Mouse (Mus musculus): ENCODE results near the gene Antxr1. TPM values are rescaled to one million over a fixed set of nuclear protein-coding genes. Genes with fewer than 3 reads are reported as not detected.

The Antxr1 gene
- polyA plus RNA-seq, 1 experiment: 35.3 TPM

- Histone ChIP-seq H3K4me1 (ENCODE audit: control insufficient read depth, insufficient read depth, low read length) (no peaks in the 10 kb centered on the region; the same call in 1 of the 2 replicates), H3K4me3 (replicated peaks; ENCODE audit: extremely low read depth, low read depth, low read length) (no peak overlapping the region)
- no peak for DNase-seq
- WGBS: 59% methylated on average over 12 of the region's 12 CpGs
- no peak for TF ChIP-seq CTCF (IDR thresholded peaks at IDR 0.05; ENCODE audit: insufficient read depth, low read length)
- TF ChIP-seq POLR2A (IDR thresholded peaks at IDR 0.05; ENCODE audit: borderline replicate concordance, extremely low read depth, low read depth, low read length): no peak
Measured at GRCm38 (mm10) chr6:87139796-87140553, 195.6 kb downstream of the Antxr1 start.

GRCm38 (mm10) chr6:87138479-87138878 lies 197.1 kb downstream of the Antxr1 start:
- no peak for DNase-seq
- WGBS: 70% methylated on average over 5 of the region's 5 CpGs
- Histone ChIP-seq H3K4me3 (replicated peaks; ENCODE audit: extremely low read depth, low read depth, low read length) (no peak overlapping the region), H3K4me1 (ENCODE audit: control insufficient read depth, insufficient read depth, low read length) (no peaks in the 10 kb centered on the region; the same call in 1 of the 2 replicates)
- no peak for TF ChIP-seq CTCF (IDR thresholded peaks at IDR 0.05; ENCODE audit: insufficient read depth, low read length)
- TF ChIP-seq POLR2A (IDR thresholded peaks at IDR 0.05; ENCODE audit: borderline replicate concordance, extremely low read depth, low read depth, low read length): no peak

GRCm38 (mm10) chr6:87133966-87134546 lies 201.6 kb downstream of the Antxr1 start:
- WGBS: 84% methylated on average over 12 of the region's 12 CpGs
- H3K4me3 ChIP-seq (replicated peaks; ENCODE audit: extremely low read depth, low read depth, low read length): no peak overlapping the region
- DNase-seq: no peak
- no peak for TF ChIP-seq POLR2A (IDR thresholded peaks at IDR 0.05; ENCODE audit: borderline replicate concordance, extremely low read depth, low read depth, low read length)
- TF ChIP-seq CTCF (IDR thresholded peaks at IDR 0.05; ENCODE audit: insufficient read depth, low read length): no peak
- H3K4me1 ChIP-seq (ENCODE audit: control insufficient read depth, insufficient read depth, low read length): peaks cover 2% of the 10 kb centered on the region; the same call in 1 of the 2 replicates

- no peak for DNase-seq
- WGBS: 64% methylated on average over 3 of the region's 3 CpGs
- no peak overlapping the region for H3K4me3 ChIP-seq (replicated peaks; ENCODE audit: extremely low read depth, low read depth, low read length)
- peaks cover 2% of the 10 kb centered on the region; the same call in 1 of the 2 replicates for H3K4me1 ChIP-seq (ENCODE audit: control insufficient read depth, insufficient read depth, low read length)
- TF ChIP-seq CTCF (IDR thresholded peaks at IDR 0.05; ENCODE audit: insufficient read depth, low read length) (no peak), POLR2A (IDR thresholded peaks at IDR 0.05; ENCODE audit: borderline replicate concordance, extremely low read depth, low read depth, low read length) (no peak)
Measured at GRCm38 (mm10) chr6:87133520-87133919, 202.1 kb downstream of the Antxr1 start.

GRCm38 (mm10) chr6:87131078-87131477 lies 204.5 kb downstream of the Antxr1 start:
- DNase-seq: no peak
- no peak overlapping the region for H3K4me3 ChIP-seq (replicated peaks; ENCODE audit: extremely low read depth, low read depth, low read length)
- H3K4me1 ChIP-seq (ENCODE audit: control insufficient read depth, insufficient read depth, low read length): peaks cover 12% of the 10 kb centered on the region
- no peak for TF ChIP-seq POLR2A (IDR thresholded peaks at IDR 0.05; ENCODE audit: borderline replicate concordance, extremely low read depth, low read depth, low read length)
- TF ChIP-seq CTCF (IDR thresholded peaks at IDR 0.05; ENCODE audit: insufficient read depth, low read length): no peak
- 74% methylated on average over 1 of the region's 1 CpGs for WGBS

GRCm38 (mm10) chr6:87130628-87131027 lies 205.0 kb downstream of the Antxr1 start:
- DNase-seq: no peak
- 90% methylated on average over 7 of the region's 7 CpGs for WGBS
- Histone ChIP-seq H3K4me3 (replicated peaks; ENCODE audit: extremely low read depth, low read depth, low read length) (no peak overlapping the region), H3K4me1 (ENCODE audit: control insufficient read depth, insufficient read depth, low read length) (peaks cover 12% of the 10 kb centered on the region)
- no peak for TF ChIP-seq CTCF (IDR thresholded peaks at IDR 0.05; ENCODE audit: insufficient read depth, low read length)
- TF ChIP-seq POLR2A (IDR thresholded peaks at IDR 0.05; ENCODE audit: borderline replicate concordance, extremely low read depth, low read depth, low read length): no peak

GRCm38 (mm10) chr6:87129861-87130260 lies 205.8 kb downstream of the Antxr1 start:
- no peak for DNase-seq
- TF ChIP-seq CTCF (IDR thresholded peaks at IDR 0.05; ENCODE audit: insufficient read depth, low read length) (no peak), POLR2A (IDR thresholded peaks at IDR 0.05; ENCODE audit: borderline replicate concordance, extremely low read depth, low read depth, low read length) (no peak)
- H3K4me1 ChIP-seq (ENCODE audit: control insufficient read depth, insufficient read depth, low read length): peaks cover 12% of the 10 kb centered on the region

GRCm38 (mm10) chr6:87127049-87127753 lies 208.4 kb downstream of the Antxr1 start:
- TF ChIP-seq CTCF (IDR thresholded peaks at IDR 0.05; ENCODE audit: insufficient read depth, low read length) (no peak), POLR2A (IDR thresholded peaks at IDR 0.05; ENCODE audit: borderline replicate concordance, extremely low read depth, low read depth, low read length) (peak; percentile 77; the same call in 1 of the 2 replicates)
- DNase-seq: no peak
- H3K4me3 ChIP-seq (replicated peaks; ENCODE audit: extremely low read depth, low read depth, low read length): no peak overlapping the region
- 32% methylated on average over 8 of the region's 8 CpGs for WGBS
- peaks cover 16% of the 10 kb centered on the region for H3K4me1 ChIP-seq (ENCODE audit: control insufficient read depth, insufficient read depth, low read length)

More at GRCm38 (mm10) chr6:87129861-87130260, 205.8 kb downstream of the Antxr1 start:
- H3K4me3 ChIP-seq (replicated peaks; ENCODE audit: extremely low read depth, low read depth, low read length): no peak overlapping the region
- 65% methylated on average over 8 of the region's 8 CpGs for WGBS

- TF ChIP-seq CTCF (IDR thresholded peaks at IDR 0.05; ENCODE audit: insufficient read depth, low read length): no peak
- no peak for TF ChIP-seq POLR2A (IDR thresholded peaks at IDR 0.05; ENCODE audit: borderline replicate concordance, extremely low read depth, low read depth, low read length)
- 56% methylated on average over 4 of the region's 4 CpGs for WGBS
- Histone ChIP-seq H3K4me1 (ENCODE audit: control insufficient read depth, insufficient read depth, low read length) (peaks cover 17% of the 10 kb centered on the region), H3K4me3 (replicated peaks; ENCODE audit: extremely low read depth, low read depth, low read length) (no peak overlapping the region)
- no peak for DNase-seq
Measured at GRCm38 (mm10) chr6:87123973-87124372, 211.6 kb downstream of the Antxr1 start.

Measured in lung, adult 2 months (tissue).